Mouse (Mus musculus): ENCODE results near the gene Hnrnpul2. TPM values are rescaled to one million over a fixed set of nuclear protein-coding genes. Genes with fewer than 3 reads are reported as not detected.
A peak's percentile ranks its signal among the peaks of the same experiment; 100 is the strongest.

Gene Hnrnpul2
- polyA plus RNA-seq, 1 experiment from 2014 or later, result 5.4 TPM

- no peaks in the 10 kb centered on the region for H3K9me3 ChIP-seq
- 80% methylated on average over 10 of the region's 10 CpGs for WGBS
- H3K27me3 ChIP-seq (ENCODE audit: poor library complexity, severe bottlenecking), result no peaks in the 10 kb centered on the region
- peak overlapping the region; percentile 93 for H3K27ac ChIP-seq
- peaks cover 14% of the 10 kb centered on the region for H3K4me1 ChIP-seq
- no peak for DNase-seq (ENCODE audit: extremely low spot score, low spot score)
- H3K4me3 ChIP-seq, result peak overlapping the region; percentile 99
- H3K36me3 ChIP-seq (replicated peaks), result peaks cover 44% of the 10 kb centered on the region
These were observed 52.5 kb downstream of the Hnrnpul2 start for GRCm38 (mm10) chr19:8872266-8872840.

GRCm38 (mm10) chr19:8875031-8875430 is 55.2 kb downstream of the Hnrnpul2 start:
- Histone ChIP-seq H3K4me1 (peaks cover 22% of the 10 kb centered on the region), H3K27me3 (ENCODE audit: poor library complexity, severe bottlenecking) (no peaks in the 10 kb centered on the region), H3K36me3 (replicated peaks) (peaks cover 54% of the 10 kb centered on the region), H3K9me3 (no peaks in the 10 kb centered on the region), H3K27ac (no peak overlapping the region), H3K4me3 (no peak overlapping the region)
- WGBS, result 91% methylated on average over 7 of the region's 7 CpGs
- DNase-seq (ENCODE audit: extremely low spot score, low spot score), result no peak

GRCm38 (mm10) chr19:8880311-8881033 is 60.7 kb downstream of the Hnrnpul2 start, which contains the start of gene Uqcc3:
Gene Uqcc3, minus strand, starts transcription at chr19:8880923.
- Histone ChIP-seq H3K4me3 (peak within 1 kb of the TSS; percentile 89), H3K27ac (peak within 1 kb of the TSS; percentile 89), H3K4me1 (peaks cover 16% of the 10 kb centered on the region), H3K9me3 (no peaks in the 10 kb centered on the region), H3K36me3 (replicated peaks) (peaks cover 29% of the 10 kb centered on the region), H3K27me3 (ENCODE audit: poor library complexity, severe bottlenecking) (no peaks in the 10 kb centered on the region)
- peak; percentile 82 for DNase-seq (ENCODE audit: extremely low spot score, low spot score)
- under 1% methylated on average over 42 of the region's 42 CpGs for WGBS

- peaks cover 24% of the 10 kb centered on the region for H3K36me3 ChIP-seq (replicated peaks)
- H3K4me3 ChIP-seq, result peak overlapping the region; percentile 89
- H3K27me3 ChIP-seq (ENCODE audit: poor library complexity, severe bottlenecking), result no peaks in the 10 kb centered on the region
- H3K27ac ChIP-seq, result peak overlapping the region; percentile 89
- H3K9me3 ChIP-seq, result no peaks in the 10 kb centered on the region
- H3K4me1 ChIP-seq, result peaks cover 16% of the 10 kb centered on the region
- 18% methylated on average over 3 of the region's 3 CpGs for WGBS
- no peak for DNase-seq (ENCODE audit: extremely low spot score, low spot score)
These were observed 61.2 kb downstream of the Hnrnpul2 start for GRCm38 (mm10) chr19:8881034-8881392.

- H3K9me3 ChIP-seq, result no peaks in the 10 kb centered on the region
- H3K4me1 ChIP-seq, result peaks cover 30% of the 10 kb centered on the region
- peaks cover 5% of the 10 kb centered on the region; the same call in 1 of the 2 replicates for H3K36me3 ChIP-seq (replicated peaks)
- DNase-seq (ENCODE audit: extremely low spot score, low spot score), result no peak
- H3K4me3 ChIP-seq, result no peak within 1 kb of the TSS
- WGBS, result 81% methylated on average over 3 of the region's 3 CpGs
- H3K27me3 ChIP-seq (ENCODE audit: poor library complexity, severe bottlenecking), result no peaks in the 10 kb centered on the region
- H3K27ac ChIP-seq, result no peak within 1 kb of the TSS
These were observed 63.8 kb downstream of the Hnrnpul2 start, which contains the start of the genes Lbhd1 and Gm49403 for GRCm38 (mm10) chr19:8883616-8884015. Gene Lbhd1, plus strand, starts transcription at chr19:8883732. Gene Gm49403, plus strand, starts transcription at chr19:8883930.

Other genes starting within 250 kb of the Hnrnpul2 start
- 0.06 TPM in 1 of 2 replicates, not detected in the other for gene Slc22a8, start 228.8 kb upstream of the Hnrnpul2 start, polyA plus RNA-seq (2016; fragmentation: Nextera tagmentation; extraction: Ambion mirVana)
- 0.06 TPM in 1 of 2 replicates, not detected in the other for gene Slc22a6, start 202.0 kb upstream of the Hnrnpul2 start, polyA plus RNA-seq (2016; fragmentation: Nextera tagmentation; extraction: Ambion mirVana)
- not detected in 2 replicates for gene Chrm1, start 156.2 kb upstream of the Hnrnpul2 start, polyA plus RNA-seq (2016; fragmentation: Nextera tagmentation; extraction: Ambion mirVana)
- 136 and 149 TPM in 2 replicates for gene Slc3a2, start 96.6 kb upstream of the Hnrnpul2 start, polyA plus RNA-seq (2016; fragmentation: Nextera tagmentation; extraction: Ambion mirVana)
- 120 and 126 TPM in 2 replicates for gene Wdr74, start 84.2 kb upstream of the Hnrnpul2 start, polyA plus RNA-seq (2016; fragmentation: Nextera tagmentation; extraction: Ambion mirVana)
- gene 1700092M07Rik, start 79.3 kb upstream of the Hnrnpul2 start, polyA plus RNA-seq (2016; fragmentation: Nextera tagmentation; extraction: Ambion mirVana), result 3.4 and 3.7 TPM in 2 replicates
- 86.8 and 87.8 TPM in 2 replicates for gene Stx5a, start 78.6 kb upstream of the Hnrnpul2 start, polyA plus RNA-seq (2016; fragmentation: Nextera tagmentation; extraction: Ambion mirVana)
- 254 and 275 TPM in 2 replicates for gene Nxf1, start 62.9 kb upstream of the Hnrnpul2 start, polyA plus RNA-seq (2016; fragmentation: Nextera tagmentation; extraction: Ambion mirVana)
- gene Tmem223, start 49.0 kb upstream of the Hnrnpul2 start, polyA plus RNA-seq (2016; fragmentation: Nextera tagmentation; extraction: Ambion mirVana), result 170 TPM in 2 replicates
- gene Tmem179b, start 45.5 kb upstream of the Hnrnpul2 start, polyA plus RNA-seq (2016; fragmentation: Nextera tagmentation; extraction: Ambion mirVana), result 47.4 and 49.5 TPM in 2 replicates
- gene Taf6l, start 33.6 kb upstream of the Hnrnpul2 start, polyA plus RNA-seq (2016; fragmentation: Nextera tagmentation; extraction: Ambion mirVana), result 48.6 and 49.4 TPM in 2 replicates
- 173 and 180 TPM in 2 replicates for gene Polr2g, start 21.4 kb upstream of the Hnrnpul2 start, polyA plus RNA-seq (2016; fragmentation: Nextera tagmentation; extraction: Ambion mirVana)
- gene Zbtb3, start 17.5 kb upstream of the Hnrnpul2 start, polyA plus RNA-seq (2016; fragmentation: Nextera tagmentation; extraction: Ambion mirVana), result 6.6 and 6.8 TPM in 2 replicates
- 82.5 and 85.5 TPM in 2 replicates for gene Ttc9c, start 677 bp upstream of the Hnrnpul2 start, polyA plus RNA-seq (2016; fragmentation: Nextera tagmentation; extraction: Ambion mirVana)
- not detected in 2 replicates for gene AC129217.1, start 9.8 kb downstream of the Hnrnpul2 start, polyA plus RNA-seq (2016; fragmentation: Nextera tagmentation; extraction: Ambion mirVana)
- 47.0 and 48.0 TPM in 2 replicates for gene Bscl2, start 17.5 kb downstream of the Hnrnpul2 start, polyA plus RNA-seq (2016; fragmentation: Nextera tagmentation; extraction: Ambion mirVana)
- 27.8 and 31.7 TPM in 2 replicates for gene Gng3, start 19.2 kb downstream of the Hnrnpul2 start, polyA plus RNA-seq (2016; fragmentation: Nextera tagmentation; extraction: Ambion mirVana)
- 0.36 and 0.99 TPM in 2 replicates for gene Lrrn4cl, start 30.8 kb downstream of the Hnrnpul2 start, polyA plus RNA-seq (2016; fragmentation: Nextera tagmentation; extraction: Ambion mirVana)
- gene Ubxn1, start 51.5 kb downstream of the Hnrnpul2 start, polyA plus RNA-seq (2016; fragmentation: Nextera tagmentation; extraction: Ambion mirVana), result 208 and 212 TPM in 2 replicates
- gene Uqcc3, start 60.9 kb downstream of the Hnrnpul2 start, polyA plus RNA-seq (2016; fragmentation: Nextera tagmentation; extraction: Ambion mirVana), result 53.2 and 55.5 TPM in 2 replicates
- gene Lbhd1, start 63.7 kb downstream of the Hnrnpul2 start, polyA plus RNA-seq (2016; fragmentation: Nextera tagmentation; extraction: Ambion mirVana), result 125 and 130 TPM in 2 replicates
- not detected in 2 replicates for gene Gm49403, start 63.9 kb downstream of the Hnrnpul2 start, polyA plus RNA-seq (2016; fragmentation: Nextera tagmentation; extraction: Ambion mirVana)
- gene 1810009A15Rik, start 68.8 kb downstream of the Hnrnpul2 start, polyA plus RNA-seq (2016; fragmentation: Nextera tagmentation; extraction: Ambion mirVana), result 178 and 183 TPM in 2 replicates
- 0.20 and 0.37 TPM in 2 replicates for gene Gm49416, start 68.9 kb downstream of the Hnrnpul2 start, polyA plus RNA-seq (2016; fragmentation: Nextera tagmentation; extraction: Ambion mirVana)
- gene Ints5, start 73.0 kb downstream of the Hnrnpul2 start, polyA plus RNA-seq (2016; fragmentation: Nextera tagmentation; extraction: Ambion mirVana), result 59.9 and 61.4 TPM in 2 replicates
- 118 and 121 TPM in 2 replicates for gene Ganab, start 78.1 kb downstream of the Hnrnpul2 start, polyA plus RNA-seq (2016; fragmentation: Nextera tagmentation; extraction: Ambion mirVana)
- 49.6 and 52.2 TPM in 2 replicates for gene B3gat3, start 100.4 kb downstream of the Hnrnpul2 start, polyA plus RNA-seq (2016; fragmentation: Nextera tagmentation; extraction: Ambion mirVana)
- gene Rom1, start 109.3 kb downstream of the Hnrnpul2 start, polyA plus RNA-seq (2016; fragmentation: Nextera tagmentation; extraction: Ambion mirVana), result 3.7 and 3.9 TPM in 2 replicates
- gene Eml3, start 109.5 kb downstream of the Hnrnpul2 start, polyA plus RNA-seq (2016; fragmentation: Nextera tagmentation; extraction: Ambion mirVana), result 24.0 and 25.7 TPM in 2 replicates
- gene Mta2, start 121.9 kb downstream of the Hnrnpul2 start, polyA plus RNA-seq (2016; fragmentation: Nextera tagmentation; extraction: Ambion mirVana), result 202 and 206 TPM in 2 replicates
- gene Tut1, start 133.8 kb downstream of the Hnrnpul2 start, polyA plus RNA-seq (2016; fragmentation: Nextera tagmentation; extraction: Ambion mirVana), result 40.2 and 49.1 TPM in 2 replicates
- gene Eef1g, start 147.0 kb downstream of the Hnrnpul2 start, polyA plus RNA-seq (2016; fragmentation: Nextera tagmentation; extraction: Ambion mirVana), result 559 and 563 TPM in 2 replicates
- gene Ahnak, start 169.3 kb downstream of the Hnrnpul2 start, polyA plus RNA-seq (2016; fragmentation: Nextera tagmentation; extraction: Ambion mirVana), result 6.5 and 7.1 TPM in 2 replicates